Mouse (Mus musculus): ENCODE data around the gene Abca12.

GRCm38 (mm10) chr1:71396105-71396504 is 18.6 kb downstream of the Abca12 start:
- TF ChIP-seq CTCF (IDR thresholded peaks at IDR 0.05; ENCODE audit: low read depth, low read length) = no peak
- no peak for TF ChIP-seq POLR2A (IDR thresholded peaks at IDR 0.05; ENCODE audit: extremely low read depth, insufficient read depth, low read length)
